Mouse (Mus musculus) olfactory bulb, adult 2 months (tissue): ENCODE data around the gene Sorbs1.

Source experiments
- CTCF ChIP-seq: fragments of 200-500 bp; IDR thresholded peaks from 2 replicates; pipeline ENCODE4 v1.5.1; 2012; ENCODE audit warnings: low read depth, mild to moderate bottlenecking, low read length, moderate library complexity; ENCODE audit not compliant: insufficient read depth
- POLR2A ChIP-seq: fragments of 200-500 bp; IDR thresholded peaks from 2 replicates; pipeline ENCODE4 v1.6.1; 2012; ENCODE audit warnings: mild to moderate bottlenecking, low read depth, low read length, moderate library complexity; ENCODE audit not compliant: insufficient read depth

- TF ChIP-seq POLR2A, result no peak
- no peak for TF ChIP-seq CTCF
Measured at GRCm38 (mm10) chr19:40257396-40257795, 256.2 kb downstream of the Sorbs1 start.
